31 mouse cellular contexts compared by ENCODE assay signal in the genomic region with DNA sequence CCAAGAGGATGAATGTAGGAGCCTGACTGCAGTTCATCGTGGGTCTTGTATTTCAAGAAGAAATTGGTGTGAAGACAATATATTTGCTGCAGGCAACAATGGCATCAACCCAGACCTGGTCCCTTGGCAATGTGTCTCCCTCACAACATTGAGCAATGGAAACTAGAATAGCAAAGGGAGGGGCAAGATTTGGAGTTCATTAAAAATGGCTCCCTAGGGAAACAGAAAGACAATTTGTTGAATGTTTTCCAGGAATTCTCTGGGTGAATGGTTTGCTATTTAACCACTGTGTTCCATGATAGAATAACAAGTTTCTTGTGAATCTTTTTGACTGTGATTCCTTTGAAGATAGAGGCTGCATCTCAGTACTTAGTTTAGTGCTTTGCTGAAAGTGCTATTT. TPM values are rescaled to one million over a fixed set of nuclear protein-coding genes. Genes with fewer than 3 reads are reported as not detected.
"Had no signal": no experiment of that assay in that cellular context is flagged by ENCODE, and none has a peak within 500 bp of the region (broad histone marks: within the 10 kb centered on the region; RNA-seq: fewer than 3 reads in every experiment).

A gene (minus strand): TSS at position 124 of the 400 bp plus-strand sequence.

- ATAC-seq: hindbrain, postnatal 0 days; intestine, embryonic 16.5 days; liver, postnatal 0 days had no signal

- H3K4me3 ChIP-seq: heart, adult 2 months; heart, embryonic 13.5 days; heart, embryonic 15.5 days; hindbrain, embryonic 13.5 days; hindbrain, embryonic 15.5 days; left cerebral cortex, adult 2 months; limb, embryonic 10.5 days; limb, embryonic 12.5 days; liver, embryonic 13.5 days; liver, embryonic 15.5 days had no signal

- H3K27ac ChIP-seq: heart, adult 2 months; heart, embryonic 13.5 days; heart, embryonic 15.5 days; hindbrain, embryonic 13.5 days; hindbrain, embryonic 15.5 days; hindbrain, postnatal 0 days; kidney, postnatal 0 days; left cerebral cortex, adult 2 months; limb, embryonic 10.5 days; limb, embryonic 12.5 days; liver, embryonic 13.5 days; liver, embryonic 15.5 days had no signal

- DNase-seq: gastrocnemius, postnatal 10 days; gastrocnemius, postnatal 36 days; heart, adult 11 months; heart, adult 2 months; heart, postnatal 14 days; heart, postnatal 36 days; kidney, adult 11 months; kidney, adult 8-10 months; kidney, postnatal 14 days; kidney, postnatal 36 days; layer of hippocampus, adult 9-11 months; liver; liver, embryonic 13.5 days; liver, postnatal 0 days had no signal

RNA-seq across cellular contexts. Expression of the gene that starts here (rescaled TPM):
- total RNA-seq: gastrocnemius, postnatal 10 days; gastrocnemius, postnatal 36 days; heart, adult 2 months; heart, postnatal 14 days; heart, postnatal 36 days; hematopoietic stem cell, adult 5-6 weeks; hindbrain, postnatal 0 days; layer of hippocampus, adult 18-20 months; layer of hippocampus, adult 8-10 months; layer of hippocampus, postnatal 25 days; left cerebral cortex, adult 2 months; left cerebral cortex, postnatal 14 days; left cerebral cortex, postnatal 36 days had no signal
